Mouse (Mus musculus) forebrain, embryonic 13.5 days (tissue): ENCODE results near the gene Fam107b. TPM values are rescaled to one million over a fixed set of nuclear protein-coding genes. Genes with fewer than 3 reads are reported as not detected.

ENCODE experiments used
- ATAC-seq: fragments of 200-750 bp; cut with Nextera tagmentation; 2 replicates; pipeline ENCODE4 v1.8.0; 2017
- H3K27ac ChIP-seq: fragments of 300-500 bp; sonication (generic); 2 replicates; pipeline ENCODE4 v1.5.1; 2015; ENCODE audit warnings: inconsistent platforms, mild to moderate bottlenecking, moderate library complexity
- H3K27me3 ChIP-seq: fragments of 300-500 bp; sonication (generic); 2 replicates; pipeline ENCODE4 v1.6.1; 2015; ENCODE audit warnings: mild to moderate bottlenecking, inconsistent platforms
- H3K36me3 ChIP-seq: fragments of 300-500 bp; sonication (generic); 2 replicates; pipeline ENCODE4 v1.6.1; 2015; ENCODE audit warnings: mild to moderate bottlenecking, inconsistent platforms; ENCODE audit not compliant: poor library complexity, severe bottlenecking
- H3K4me1 ChIP-seq: fragments of 300-500 bp; sonication (generic); 2 replicates; pipeline ENCODE4 v1.6.1; 2015; ENCODE audit warnings: inconsistent platforms
- H3K4me2 ChIP-seq: fragments of 300-500 bp; sonication (generic); 2 replicates; pipeline ENCODE4 v1.6.1; 2015; ENCODE audit warnings: inconsistent platforms, mild to moderate bottlenecking, moderate library complexity
- H3K4me3 ChIP-seq: fragments of 300-500 bp; sonication (generic); 2 replicates; pipeline ENCODE4 v1.5.1; 2015; ENCODE audit warnings: mild to moderate bottlenecking, inconsistent platforms
- H3K9ac ChIP-seq: fragments of 300-500 bp; sonication (generic); 2 replicates; pipeline ENCODE4 v1.6.1; 2015; ENCODE audit warnings: mild to moderate bottlenecking, inconsistent platforms
- H3K9me3 ChIP-seq: fragments of 300-500 bp; sonication (generic); replicated peaks from 2 replicates; pipeline ENCODE4 v1.6.1; 2016; ENCODE audit warnings: inconsistent platforms
- WGBS: fragments of 180-500 bp; shearing (Covaris S2); methylation state at CpG from one replicate; pipeline ENCODE4 v1.1.7; 2015; 5-methylcytosine and 5-hydroxymethylcytosine counted together
- polyA plus RNA-seq: library from polyadenylated mRNA; unstranded; fragments of >200 nt; fragmentation: Nextera tagmentation; extraction: Ambion mirVana; gene quantifications from 2 replicates; pipeline ENCODE4 v1.2.1, GENCODE M21; 2015

Fam107b gene
- polyA plus RNA-seq, 1 experiment from 2014 or later, result 45.2 TPM

GRCm38 (mm10) chr2:3777696-3778095, 207.4 kb downstream of the Fam107b start:
- Histone ChIP-seq H3K4me1 (peaks cover 4% of the 10 kb centered on the region; the same call in 1 of the 2 replicates), H3K9ac (no peak overlapping the region), H3K4me2 (no peak overlapping the region), H3K36me3 (peaks cover 38% of the 10 kb centered on the region), H3K9me3 (no peaks in the 10 kb centered on the region), H3K4me3 (no peak overlapping the region), H3K27ac (no peak overlapping the region), H3K27me3 (no peaks in the 10 kb centered on the region)
- ATAC-seq, result no peak
- 91% methylated on average over 6 of the region's 6 CpGs for WGBS

DNA sequence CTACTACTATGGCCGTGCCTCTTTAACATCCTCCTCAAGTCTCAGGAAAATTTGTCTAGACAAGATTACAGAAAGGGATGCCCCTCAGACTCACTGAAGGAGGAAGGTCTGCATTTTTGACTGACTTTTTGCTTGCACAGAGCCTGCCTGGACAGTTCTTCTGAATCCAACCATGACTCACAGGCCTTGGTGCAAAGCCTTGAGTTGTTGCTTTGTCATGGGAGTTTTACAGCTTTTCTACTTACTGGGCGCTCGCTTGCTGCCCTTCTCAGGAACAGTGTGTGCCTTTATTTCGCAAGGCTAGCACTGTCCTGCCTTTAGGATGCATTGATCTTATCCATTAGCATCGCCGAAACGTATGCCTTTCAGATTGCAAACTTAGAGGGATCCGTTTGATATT, 215.3 kb downstream of the Fam107b start:
- Histone ChIP-seq H3K36me3 (peaks cover 15% of the 10 kb centered on the region), H3K27ac (no peak overlapping the region), H3K4me2 (no peak overlapping the region), H3K9me3 (no peaks in the 10 kb centered on the region), H3K4me1 (no peaks in the 10 kb centered on the region), H3K4me3 (no peak overlapping the region), H3K27me3 (no peaks in the 10 kb centered on the region), H3K9ac (no peak overlapping the region)
- 90% methylated on average over 8 of the region's 8 CpGs for WGBS
- ATAC-seq, result no peak

DNA sequence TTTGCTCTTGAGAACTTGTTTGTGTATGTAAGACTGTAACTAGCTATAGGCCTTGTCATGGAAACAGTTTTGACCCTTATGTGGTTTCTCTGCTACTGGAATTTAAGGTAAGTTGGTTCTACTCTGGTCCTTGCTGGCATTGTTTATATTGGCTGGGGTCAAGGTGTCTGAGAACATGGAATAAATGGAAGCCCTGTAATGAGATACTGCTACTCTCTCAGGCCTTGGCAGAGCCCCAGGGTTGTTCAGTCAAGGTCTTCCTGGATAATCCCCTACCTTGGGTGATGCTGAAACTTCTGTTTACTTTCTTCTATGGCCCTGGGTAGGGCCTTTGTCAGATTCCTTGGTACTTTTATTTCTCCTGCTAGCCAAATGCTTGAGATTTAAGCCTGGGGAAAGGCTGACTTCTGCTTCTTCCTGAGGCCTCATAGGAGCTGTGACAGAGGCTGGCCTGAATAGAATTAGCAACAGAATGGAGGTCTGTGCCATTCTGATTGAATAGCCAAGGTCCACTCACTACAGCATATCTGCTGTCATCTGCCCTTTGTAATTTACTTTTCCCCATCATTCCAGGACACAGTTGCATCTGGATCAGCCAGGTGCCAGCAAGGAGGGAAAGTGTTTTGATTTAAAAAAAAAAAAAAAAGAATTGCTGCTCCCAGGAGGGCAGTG, 217.6 kb downstream of the Fam107b start:
- Histone ChIP-seq H3K27ac (no peak overlapping the region), H3K4me1 (no peaks in the 10 kb centered on the region), H3K9me3 (no peaks in the 10 kb centered on the region), H3K4me2 (no peak overlapping the region), H3K36me3 (no peaks in the 10 kb centered on the region), H3K27me3 (no peaks in the 10 kb centered on the region), H3K4me3 (no peak overlapping the region), H3K9ac (no peak overlapping the region)
- no peak for ATAC-seq

GRCm38 (mm10) chr2:3788424-3788786, 218.1 kb downstream of the Fam107b start:
- Histone ChIP-seq H3K36me3 (no peaks in the 10 kb centered on the region), H3K4me3 (no peak overlapping the region), H3K4me2 (no peak overlapping the region), H3K27ac (no peak overlapping the region), H3K9ac (no peak overlapping the region), H3K27me3 (no peaks in the 10 kb centered on the region), H3K4me1 (no peaks in the 10 kb centered on the region), H3K9me3 (no peaks in the 10 kb centered on the region)
- no peak for ATAC-seq
- WGBS, result 88% methylated on average over 3 of the region's 3 CpGs

- WGBS, result 77% methylated on average over 5 of the region's 5 CpGs
- ATAC-seq, result no peak
- Histone ChIP-seq H3K36me3 (no peaks in the 10 kb centered on the region), H3K9me3 (no peaks in the 10 kb centered on the region), H3K4me1 (peaks cover 8% of the 10 kb centered on the region; the same call in 1 of the 2 replicates), H3K4me3 (no peak overlapping the region), H3K4me2 (no peak overlapping the region), H3K27ac (no peak overlapping the region), H3K9ac (no peak overlapping the region), H3K27me3 (0 out of 2 replicates have a peak, but pooled peaks cover 3% of the 10 kb centered on the region)
These were observed 226.3 kb downstream of the Fam107b start for GRCm38 (mm10) chr2:3796543-3796942.

DNA sequence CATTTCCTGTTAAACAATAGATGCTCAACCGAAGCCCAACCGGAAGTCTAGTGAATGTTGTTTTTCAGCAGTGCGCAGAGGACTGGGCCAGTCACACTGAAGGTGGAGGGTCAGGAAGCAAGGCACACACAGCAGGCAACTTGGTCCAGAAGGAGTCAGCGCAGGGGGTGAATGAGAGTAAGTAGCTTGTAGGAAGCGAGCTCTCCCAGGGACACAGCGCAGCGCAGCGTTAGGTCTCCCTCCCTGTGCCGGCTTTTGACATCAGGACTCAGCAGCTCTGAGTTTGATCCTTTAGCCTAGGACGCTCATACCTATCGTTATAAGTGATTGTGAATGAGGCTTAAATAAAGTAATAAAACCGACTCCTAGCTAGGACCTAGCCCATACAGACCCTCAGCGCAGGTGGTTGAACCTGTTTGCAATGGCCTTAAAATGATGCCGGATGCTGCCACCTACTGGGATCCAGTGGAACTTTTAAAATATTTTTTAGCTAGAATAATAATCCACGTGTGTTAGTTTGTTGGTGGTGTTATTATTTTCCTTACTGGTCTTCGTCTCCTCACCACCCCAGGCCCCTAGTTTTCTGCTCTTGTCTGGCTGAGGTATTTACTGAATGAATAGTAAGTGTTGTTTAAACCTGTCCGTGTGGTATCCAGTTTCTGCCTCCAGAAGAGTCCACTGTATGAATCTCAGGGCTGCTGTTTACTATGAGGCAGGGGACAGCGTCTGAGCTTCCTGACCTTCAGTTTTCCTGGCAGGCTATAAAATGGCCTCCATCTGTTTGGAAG, 229.7 kb downstream of the Fam107b start:
- Histone ChIP-seq H3K4me2 (peak overlapping the region; percentile 62), H3K4me1 (peaks cover 8% of the 10 kb centered on the region; the same call in 1 of the 2 replicates), H3K9me3 (no peaks in the 10 kb centered on the region), H3K9ac (peak overlapping the region; percentile 50), H3K27ac (no peak overlapping the region), H3K4me3 (peak overlapping the region; percentile 32), H3K27me3 (0 out of 2 replicates have a peak, but pooled peaks cover 3% of the 10 kb centered on the region), H3K36me3 (no peaks in the 10 kb centered on the region)
- ATAC-seq, result peak; percentile 86
- 12% methylated on average over 18 of the region's 18 CpGs for WGBS

GRCm38 (mm10) chr2:3800555-3800878, 230.2 kb downstream of the Fam107b start:
- no peaks in the 10 kb centered on the region for H3K9me3 ChIP-seq
- H3K27me3 ChIP-seq, result 0 out of 2 replicates have a peak, but pooled peaks cover 3% of the 10 kb centered on the region
- ATAC-seq, result peak; percentile 30; the same call in 1 of the 2 replicates
- WGBS, result 55% methylated on average over 5 of the region's 5 CpGs
- H3K4me3 ChIP-seq, result no peak overlapping the region
- no peak overlapping the region for H3K9ac ChIP-seq
- no peak overlapping the region for H3K4me2 ChIP-seq
- peaks cover 8% of the 10 kb centered on the region; the same call in 1 of the 2 replicates for H3K4me1 ChIP-seq
- no peaks in the 10 kb centered on the region for H3K36me3 ChIP-seq
- H3K27ac ChIP-seq, result no peak overlapping the region

- H3K36me3 ChIP-seq, result no peaks in the 10 kb centered on the region
- H3K4me1 ChIP-seq, result no peaks in the 10 kb centered on the region
- H3K27ac ChIP-seq, result no peak overlapping the region
- H3K9ac ChIP-seq, result no peak overlapping the region
- WGBS, result 68% methylated on average over 6 of the region's 6 CpGs
- 0 out of 2 replicates have a peak, but pooled peaks cover 3% of the 10 kb centered on the region for H3K27me3 ChIP-seq
- H3K9me3 ChIP-seq, result no peaks in the 10 kb centered on the region
- H3K4me3 ChIP-seq, result no peak overlapping the region
- no peak for ATAC-seq
- H3K4me2 ChIP-seq, result no peak overlapping the region
These were observed 235.5 kb downstream of the Fam107b start for GRCm38 (mm10) chr2:3805742-3806141.

GRCm38 (mm10) chr2:3810321-3810720, 240.0 kb downstream of the Fam107b start:
- no peaks in the 10 kb centered on the region for H3K9me3 ChIP-seq
- no peak overlapping the region for H3K4me3 ChIP-seq
- H3K4me2 ChIP-seq, result no peak overlapping the region
- H3K27me3 ChIP-seq, result no peaks in the 10 kb centered on the region
- H3K4me1 ChIP-seq, result no peaks in the 10 kb centered on the region
- no peak overlapping the region for H3K9ac ChIP-seq
- no peak overlapping the region for H3K27ac ChIP-seq
- H3K36me3 ChIP-seq, result no peaks in the 10 kb centered on the region
- 73% methylated on average over 5 of the region's 5 CpGs for WGBS
- ATAC-seq, result no peak

DNA sequence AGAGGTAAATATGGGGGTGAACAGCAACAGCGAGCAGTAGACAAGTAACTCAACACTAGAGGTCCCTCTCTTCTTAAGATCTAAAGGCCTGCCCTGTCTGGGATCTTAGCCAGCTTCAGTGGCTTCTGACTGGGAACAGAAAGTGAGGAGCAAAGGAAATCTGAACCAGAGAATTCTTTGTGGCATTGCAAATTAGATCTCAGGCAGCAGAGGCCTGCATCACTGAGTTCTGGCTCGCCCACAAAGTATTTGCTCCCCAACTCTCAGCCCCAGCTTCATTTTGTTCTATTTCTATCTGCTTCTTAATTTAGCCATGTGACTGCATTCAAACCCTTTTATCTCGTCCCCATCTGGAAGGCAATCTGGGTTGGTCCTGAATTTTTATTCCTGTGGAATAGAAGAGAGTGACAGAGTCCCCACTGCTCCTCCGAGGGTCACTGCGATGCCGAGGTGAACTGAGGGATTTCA, 245.9 kb downstream of the Fam107b start:
- H3K27me3 ChIP-seq, result no peaks in the 10 kb centered on the region
- no peak overlapping the region for H3K9ac ChIP-seq
- 53% methylated on average over 6 of the region's 6 CpGs for WGBS
- H3K4me2 ChIP-seq, result no peak overlapping the region
- H3K9me3 ChIP-seq, result no peaks in the 10 kb centered on the region
- no peaks in the 10 kb centered on the region for H3K36me3 ChIP-seq
- H3K4me3 ChIP-seq, result no peak overlapping the region
- H3K4me1 ChIP-seq, result 0 out of 2 replicates have a peak, but pooled peaks cover 5% of the 10 kb centered on the region
- peak overlapping the region; percentile 73 for H3K27ac ChIP-seq
- peak; percentile 71 for ATAC-seq

DNA sequence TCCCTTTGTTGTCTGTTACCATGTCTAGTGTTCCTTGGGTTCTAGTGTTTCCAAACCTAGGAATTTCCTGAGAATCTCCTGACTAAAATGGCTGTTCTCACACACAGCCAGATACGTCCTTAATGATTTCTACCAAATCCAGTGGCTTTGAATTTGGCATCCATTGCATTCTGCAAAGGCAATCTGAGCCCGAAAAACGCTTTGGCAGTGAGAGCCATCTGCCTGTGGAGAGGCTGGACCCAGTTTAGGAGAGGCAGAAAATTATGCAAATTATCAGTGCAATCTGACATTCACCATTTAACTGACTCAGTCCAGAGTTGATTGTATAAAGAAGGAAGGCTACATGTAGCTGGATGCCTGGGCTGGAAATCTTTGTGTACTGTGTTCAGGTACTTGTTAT, 247.3 kb downstream of the Fam107b start:
- 0 out of 2 replicates have a peak, but pooled peaks cover 5% of the 10 kb centered on the region for H3K4me1 ChIP-seq
- no peaks in the 10 kb centered on the region for H3K27me3 ChIP-seq
- no peak overlapping the region for H3K27ac ChIP-seq
- H3K4me2 ChIP-seq, result no peak overlapping the region
- no peaks in the 10 kb centered on the region for H3K36me3 ChIP-seq
- no peaks in the 10 kb centered on the region for H3K9me3 ChIP-seq
- H3K4me3 ChIP-seq, result no peak overlapping the region
- 78% methylated on average over 3 of the region's 3 CpGs for WGBS
- ATAC-seq, result 0 out of 2 replicates have a peak, but pooled peaks have one; percentile 37
- no peak overlapping the region for H3K9ac ChIP-seq
